Mouse (Mus musculus) G1E-ER4 (cell line): ENCODE data around the gene Opn3. TPM values are rescaled to one million over a fixed set of nuclear protein-coding genes. Genes with fewer than 3 reads are reported as not detected.

ENCODE experiments used
- GATA1 ChIP-seq: IDR thresholded peaks from one replicate; pipeline ENCODE4 v1.8.0; 2012; ENCODE audit warnings: low read length, inconsistent platforms
- polyA plus RNA-seq: library from polyadenylated mRNA; stranded (reverse); fragments of >175 nt; gene quantifications from 2 replicates; pipeline ENCODE4 v1.2.3, GENCODE M21; 2012

Opn3 gene
- polyA plus RNA-seq, 1 experiment: 1.5 TPM

GRCm38 (mm10) chr1:175673563-175674325, 18.8 kb downstream of the Opn3 start:
- TF ChIP-seq GATA1: no peak

- no peak for TF ChIP-seq GATA1
Measured at GRCm38 (mm10) chr1:175671626-175672025, 20.9 kb downstream of the Opn3 start.

- TF ChIP-seq GATA1: no peak
Measured at GRCm38 (mm10) chr1:175670042-175670441, 22.5 kb downstream of the Opn3 start.

GRCm38 (mm10) chr1:175669456-175669855, 23.1 kb downstream of the Opn3 start:
- TF ChIP-seq GATA1: no peak

GRCm38 (mm10) chr1:175668666-175669405, 23.7 kb downstream of the Opn3 start:
- TF ChIP-seq GATA1: no peak

- no peak for TF ChIP-seq GATA1
Measured at GRCm38 (mm10) chr1:175659900-175660299, 32.7 kb downstream of the Opn3 start.

- no peak for TF ChIP-seq GATA1
Measured at GRCm38 (mm10) chr1:175648615-175649014, 44.0 kb downstream of the Opn3 start.

GRCm38 (mm10) chr1:175646952-175647351, 45.6 kb downstream of the Opn3 start:
- TF ChIP-seq GATA1: no peak

- TF ChIP-seq GATA1: no peak
Measured at GRCm38 (mm10) chr1:175643496-175644265, 48.9 kb downstream of the Opn3 start.

GRCm38 (mm10) chr1:175640435-175641150, 52.0 kb downstream of the Opn3 start:
- no peak for TF ChIP-seq GATA1

GRCm38 (mm10) chr1:175639072-175639471, 53.5 kb downstream of the Opn3 start:
- TF ChIP-seq GATA1: no peak

GRCm38 (mm10) chr1:175637677-175638076, 54.9 kb downstream of the Opn3 start:
- TF ChIP-seq GATA1: no peak

GRCm38 (mm10) chr1:175632470-175632869, 60.1 kb downstream of the Opn3 start:
- no peak for TF ChIP-seq GATA1

- no peak for TF ChIP-seq GATA1
Measured at GRCm38 (mm10) chr1:175631721-175632221, 60.8 kb downstream of the Opn3 start.

GRCm38 (mm10) chr1:175631080-175631479, 61.5 kb downstream of the Opn3 start:
- TF ChIP-seq GATA1: no peak
